Mouse (Mus musculus): ENCODE results near the gene Aimp2.

GRCm38 (mm10) chr5:143885274-143885673 is 24.4 kb downstream of the Aimp2 start:
- no peak for TF ChIP-seq POLR2A (IDR thresholded peaks at IDR 0.05; ENCODE audit: insufficient read depth, low read length)
- no peak for TF ChIP-seq CTCF (IDR thresholded peaks at IDR 0.05; ENCODE audit: low read depth, low read length)
- TF ChIP-seq EP300 (IDR thresholded peaks at IDR 0.05; ENCODE audit: insufficient read depth, low read depth, low read length), result no peak
